Mouse (Mus musculus): ENCODE data around the gene Eif4a1. TPM values are rescaled to one million over a fixed set of nuclear protein-coding genes. Genes with fewer than 3 reads are reported as not detected.

The Eif4a1 gene
- total RNA-seq, 4 experiments from 2014 or later: 162 to 194 (median 186) TPM

GRCm38 (mm10) chr11:69699595-69699994 lies 27.4 kb upstream of the Eif4a1 start:
- DNase-seq (ENCODE audit: low spot score): no peak

DNA sequence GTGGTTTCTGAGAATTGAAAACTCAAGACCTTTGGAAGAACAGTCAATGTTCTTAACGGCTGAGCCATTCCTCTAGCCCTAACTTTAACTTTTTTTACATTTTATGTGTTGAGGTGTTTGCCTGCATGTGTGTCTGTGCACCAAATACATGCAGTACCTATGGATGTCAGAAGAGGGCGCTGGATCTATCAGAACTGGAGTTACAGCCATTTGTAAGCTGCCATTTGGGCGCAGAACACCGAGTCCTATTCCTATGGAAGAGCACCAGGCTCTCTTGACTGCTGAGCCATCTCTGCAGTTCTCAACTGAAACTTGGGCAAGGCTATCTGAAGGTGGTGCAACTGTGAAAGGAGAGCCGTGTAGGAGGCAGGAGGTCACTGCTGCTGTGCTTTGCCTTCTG lies 26.4 kb upstream of the Eif4a1 start:
- DNase-seq (ENCODE audit: low spot score): no peak

- DNase-seq (ENCODE audit: low spot score): no peak
Measured at GRCm38 (mm10) chr11:69697396-69697795, 25.2 kb upstream of the Eif4a1 start.

DNA sequence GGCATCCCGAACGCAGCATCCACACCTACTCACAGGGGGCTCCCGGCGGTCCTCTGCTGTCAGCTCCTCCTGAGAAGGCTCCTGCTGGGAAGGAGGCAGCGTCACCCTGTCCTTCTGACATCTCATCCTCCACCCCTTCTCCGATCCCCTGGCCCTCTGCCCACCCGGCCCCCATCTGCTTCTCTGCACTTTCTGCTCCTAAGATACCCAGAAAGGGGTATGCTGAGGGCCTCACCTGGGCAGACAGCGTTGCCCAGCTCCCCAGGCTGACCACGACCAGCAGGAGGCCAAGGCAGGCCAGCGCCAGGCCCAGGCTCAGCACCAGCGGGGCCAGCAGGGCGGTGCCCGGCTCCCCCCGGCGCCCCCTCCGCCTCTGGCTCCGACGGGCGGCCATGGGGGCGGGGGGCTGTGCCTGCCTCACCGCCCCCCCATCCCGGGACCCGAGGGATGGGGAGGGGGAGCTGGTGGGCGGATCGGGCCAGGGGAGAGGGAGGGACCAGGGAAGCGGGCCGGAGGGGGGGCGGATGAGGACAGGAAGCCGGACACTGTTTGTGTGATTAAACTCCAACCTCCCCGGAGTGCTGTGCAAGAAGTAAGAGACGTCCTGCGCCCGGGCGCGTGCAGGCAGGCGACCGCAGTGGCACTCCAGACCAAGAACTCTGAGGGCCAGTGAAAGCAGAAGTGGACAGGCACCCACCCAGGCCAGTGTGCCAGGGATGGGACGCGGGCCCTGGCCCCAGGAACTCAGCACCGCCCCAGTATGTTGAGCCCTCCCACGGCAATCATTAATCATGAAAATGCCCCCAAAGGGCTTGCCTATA lies 23.3 kb upstream of the Eif4a1 start, which contains the start of the genes Tnfsf12 and Tnfsfm13:
Tnfsf12 (minus strand) TSS at position 489 of the 821 bp plus-strand sequence.
Tnfsfm13 (minus strand) TSS at position 738 of the 821 bp plus-strand sequence.
- DNase-seq (ENCODE audit: low spot score): peak; percentile 80

DNA sequence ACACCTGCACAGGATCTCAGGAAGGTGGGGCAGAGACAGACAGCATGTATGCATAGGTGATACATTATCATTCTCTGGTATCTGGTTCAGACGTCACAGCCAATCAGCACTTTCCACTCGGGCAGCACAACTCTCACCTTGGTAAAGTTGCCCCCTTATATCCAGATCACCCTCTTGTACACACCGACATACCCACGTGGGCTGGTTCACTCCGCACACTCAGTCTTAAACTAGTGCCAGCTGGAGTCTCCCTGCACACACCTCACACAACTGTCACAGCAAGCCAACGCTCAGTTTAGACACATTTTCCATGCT lies 22.8 kb upstream of the Eif4a1 start:
- no peak for DNase-seq (ENCODE audit: low spot score)

DNA sequence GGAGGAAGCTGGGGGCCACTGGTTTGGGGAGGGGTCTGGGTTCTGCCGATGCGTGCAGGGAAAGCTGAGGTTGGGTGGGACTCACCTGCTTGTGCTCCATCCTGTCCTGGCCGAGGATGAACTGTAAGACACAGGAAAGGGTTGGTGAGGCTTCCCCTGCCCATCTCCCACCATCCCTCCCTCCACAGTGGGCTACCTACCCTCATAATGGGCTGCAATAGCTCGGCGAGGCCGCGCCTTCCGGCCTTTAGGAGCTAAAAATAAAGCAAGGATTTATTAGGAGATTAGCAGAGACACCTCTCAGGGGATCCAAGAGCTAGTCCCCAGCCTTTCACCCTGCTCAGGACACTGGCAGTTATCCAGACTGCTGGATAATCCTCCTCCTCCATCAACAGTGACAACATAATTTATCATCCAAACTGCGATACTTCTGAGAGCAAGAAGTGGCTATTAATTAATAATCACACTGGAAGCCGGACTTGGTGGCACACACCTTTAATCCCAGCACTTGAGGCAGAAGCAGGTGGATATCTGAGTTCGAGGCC lies 21.3 kb upstream of the Eif4a1 start:
- DNase-seq (ENCODE audit: low spot score): no peak

DNA sequence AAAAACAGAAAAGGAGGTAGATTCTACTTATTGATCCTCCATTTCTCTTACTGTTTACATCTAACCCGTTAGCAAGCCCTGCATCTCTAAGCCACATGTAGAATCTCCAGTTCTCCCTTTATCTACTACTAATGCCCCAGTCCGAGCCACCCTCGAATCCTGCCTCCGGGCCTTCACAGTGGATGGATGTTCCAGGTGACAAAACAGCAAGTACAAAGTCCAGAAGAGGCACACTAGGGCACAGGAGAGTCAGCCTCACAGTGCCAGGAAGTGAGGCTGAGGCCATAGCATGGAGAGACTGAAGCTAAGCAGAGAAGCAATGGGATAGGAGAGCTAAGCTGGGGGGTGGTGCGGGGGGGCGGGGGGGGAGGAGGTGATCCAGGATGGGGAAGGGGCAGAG lies 20.6 kb upstream of the Eif4a1 start:
- DNase-seq (ENCODE audit: low spot score): no peak

DNA sequence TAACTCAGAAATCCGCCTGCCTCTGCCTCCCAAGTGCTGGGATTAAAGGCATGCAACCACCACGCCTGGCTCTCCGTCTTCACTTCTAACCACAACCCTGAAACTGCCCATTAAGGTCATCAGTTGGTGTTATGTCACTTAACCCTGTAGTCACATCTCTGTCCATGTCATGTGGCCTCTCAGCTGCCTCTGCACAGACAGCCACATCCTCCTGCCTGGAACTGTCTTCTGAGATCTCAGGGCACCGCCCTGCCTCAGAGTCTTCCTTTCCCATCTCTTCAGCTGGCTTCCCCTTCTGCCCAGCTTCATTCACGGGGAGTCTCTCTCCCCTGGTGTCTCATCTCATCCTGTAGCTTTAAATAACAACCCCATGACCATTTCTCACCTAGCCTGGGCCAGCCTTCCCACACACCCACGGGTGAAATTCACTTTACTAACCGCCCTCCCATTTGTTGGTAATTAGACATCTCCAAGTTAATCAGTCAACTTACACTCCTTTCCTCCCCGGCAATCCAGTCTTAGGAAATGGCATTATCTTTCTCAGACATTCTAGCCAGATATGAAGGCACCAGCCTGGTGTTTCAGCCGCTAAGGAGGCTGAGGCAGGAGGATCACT lies 20.1 kb upstream of the Eif4a1 start:
- DNase-seq (ENCODE audit: low spot score): no peak

- DNase-seq (ENCODE audit: low spot score): no peak
Measured at GRCm38 (mm10) chr11:69689891-69690290, 17.7 kb upstream of the Eif4a1 start.

DNA sequence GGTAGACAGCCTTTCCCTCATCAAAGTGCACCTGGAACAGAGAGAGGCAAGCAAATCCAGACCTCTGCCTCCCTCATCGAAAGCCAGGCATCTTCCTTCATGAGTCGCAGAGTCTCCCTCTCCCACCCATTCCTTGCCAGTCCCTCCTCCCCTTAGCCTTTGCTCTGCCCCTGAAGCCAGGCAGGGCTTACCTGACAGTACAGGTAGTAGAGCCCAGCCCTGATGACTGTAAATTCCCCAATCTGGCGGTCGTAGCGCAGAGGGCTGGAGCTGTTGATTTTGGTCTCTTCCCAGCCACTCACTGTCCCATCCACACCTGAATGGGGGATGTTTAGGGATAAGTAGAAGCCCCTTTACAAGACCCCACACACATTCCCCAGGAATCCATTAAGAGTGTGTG lies 14.8 kb upstream of the Eif4a1 start:
- no peak for DNase-seq (ENCODE audit: low spot score)

GRCm38 (mm10) chr11:69686377-69686776 lies 14.2 kb upstream of the Eif4a1 start:
- DNase-seq (ENCODE audit: low spot score): peak; percentile 86

DNA sequence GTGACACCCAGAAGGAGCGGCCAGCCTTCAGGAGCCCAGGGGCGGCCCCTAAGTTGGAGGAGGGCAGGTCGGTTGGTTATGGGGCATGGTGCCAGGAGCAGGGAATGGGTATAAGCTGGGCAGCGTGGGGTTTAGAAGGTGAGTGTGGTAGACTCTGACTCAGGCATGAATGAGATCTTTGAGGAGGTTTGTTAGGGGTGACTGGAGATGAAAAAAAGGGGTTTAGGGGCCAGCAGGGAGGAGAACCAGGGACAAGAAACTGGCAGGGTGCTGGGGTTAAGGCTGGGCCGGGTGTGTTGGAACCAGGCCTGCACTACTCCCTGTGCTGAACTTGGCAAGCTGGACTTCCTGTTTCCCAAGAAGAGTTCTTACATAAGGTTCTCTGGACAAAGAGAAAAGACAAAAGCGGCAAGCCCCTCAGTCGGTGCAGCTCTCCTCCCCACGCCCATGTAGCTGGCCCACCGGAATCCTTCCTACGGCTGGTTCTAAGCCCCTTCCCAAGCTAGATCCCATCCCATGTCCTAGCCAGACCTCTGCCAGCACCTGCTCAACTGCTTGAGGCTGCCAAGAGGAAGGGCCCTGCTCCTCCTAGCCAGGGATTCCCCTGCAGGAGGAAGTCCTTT lies 13.4 kb upstream of the Eif4a1 start, which contains the start of gene Tnfsf13:
Tnfsf13 (minus strand) TSS at position 259 of the 623 bp plus-strand sequence.
- DNase-seq (ENCODE audit: low spot score): peak; percentile 93

DNA sequence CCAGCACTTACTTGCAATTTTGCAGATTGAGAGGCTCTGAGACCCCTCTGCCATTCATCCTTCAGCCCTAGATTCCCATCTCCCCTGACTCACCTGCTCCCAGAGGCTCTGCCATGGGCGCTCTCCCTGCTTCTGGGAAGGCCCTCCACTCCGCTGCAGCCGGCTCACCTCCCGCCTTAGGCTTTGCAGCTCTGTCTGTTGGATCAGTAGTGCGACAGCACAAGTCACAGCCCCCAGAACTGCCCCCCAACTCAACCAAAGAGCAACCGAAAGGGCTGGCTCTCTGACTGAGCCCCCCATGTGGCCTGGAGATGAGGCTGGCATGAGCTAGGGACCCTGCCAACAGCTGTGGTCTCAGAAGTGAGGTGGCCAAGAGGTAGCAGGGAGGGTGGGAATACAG lies 12.7 kb upstream of the Eif4a1 start:
- DNase-seq (ENCODE audit: low spot score): no peak

DNA sequence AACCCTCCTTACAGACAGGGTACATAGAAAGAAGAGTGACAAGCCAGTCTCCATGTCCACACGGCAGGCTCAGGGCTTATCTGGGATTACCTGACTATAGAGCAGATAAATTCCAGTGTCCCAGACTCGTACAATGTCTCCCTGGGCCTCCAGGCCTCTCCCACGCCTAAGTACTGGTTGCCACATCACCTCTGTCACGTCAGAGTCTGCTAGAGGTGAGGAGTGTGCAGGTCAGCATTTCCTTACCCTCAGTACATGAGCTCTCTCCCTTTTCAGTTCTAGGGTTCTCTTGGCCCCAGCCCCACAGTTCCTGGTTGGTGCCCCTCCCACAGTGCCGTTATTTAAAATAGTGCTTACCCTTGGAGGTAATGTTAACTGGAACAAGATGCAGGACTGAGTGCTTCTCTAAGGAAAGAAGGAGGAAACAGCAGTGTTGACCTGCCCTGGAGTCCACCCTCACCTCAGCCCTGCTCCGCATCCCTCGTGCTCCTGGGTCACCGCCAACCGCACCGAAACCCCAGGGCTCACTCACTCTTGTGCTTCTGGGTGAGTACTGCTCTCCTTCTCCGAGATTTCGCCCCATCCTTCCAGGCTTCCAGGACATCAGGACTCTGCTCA lies 12.0 kb upstream of the Eif4a1 start:
- DNase-seq (ENCODE audit: low spot score): no peak

GRCm38 (mm10) chr11:69683576-69683975 lies 11.4 kb upstream of the Eif4a1 start:
- DNase-seq (ENCODE audit: low spot score): no peak

DNA sequence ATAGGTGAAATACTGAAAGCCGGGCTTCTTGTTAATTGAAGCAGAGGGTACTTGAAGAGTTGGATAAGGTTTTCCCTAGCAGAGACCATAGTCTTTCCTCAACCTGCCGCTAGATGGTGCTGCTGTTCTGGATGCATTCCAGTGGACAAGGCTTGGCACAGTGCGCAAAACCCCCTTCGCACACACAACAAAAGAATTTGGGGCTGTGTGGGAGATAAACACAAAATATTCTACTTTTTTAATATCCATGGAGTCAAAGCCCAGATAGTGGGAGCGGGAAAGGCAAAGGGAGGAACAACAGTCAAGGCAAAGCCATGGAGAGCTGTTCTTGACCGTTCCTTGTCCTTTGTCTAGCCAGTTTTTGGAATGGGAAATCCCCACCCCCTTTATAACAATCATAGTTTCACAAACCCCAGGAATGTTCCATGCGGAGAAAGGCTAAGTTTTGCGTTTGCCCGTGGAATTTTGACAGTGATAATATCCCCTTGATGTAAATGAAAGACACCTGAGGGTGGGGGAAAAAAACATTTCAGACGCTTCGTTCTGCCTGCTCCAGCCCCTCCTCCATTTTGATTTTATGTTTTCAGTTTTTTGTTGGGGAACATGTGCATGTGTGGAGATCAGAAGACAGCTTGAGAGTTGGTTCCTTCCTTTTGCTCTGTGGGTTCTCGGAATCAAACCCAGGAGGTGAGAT lies 10.8 kb upstream of the Eif4a1 start:
- DNase-seq (ENCODE audit: low spot score): peak; percentile 93

- DNase-seq (ENCODE audit: low spot score): no peak
Measured at GRCm38 (mm10) chr11:69682209-69682839, 10.1 kb upstream of the Eif4a1 start.

DNA sequence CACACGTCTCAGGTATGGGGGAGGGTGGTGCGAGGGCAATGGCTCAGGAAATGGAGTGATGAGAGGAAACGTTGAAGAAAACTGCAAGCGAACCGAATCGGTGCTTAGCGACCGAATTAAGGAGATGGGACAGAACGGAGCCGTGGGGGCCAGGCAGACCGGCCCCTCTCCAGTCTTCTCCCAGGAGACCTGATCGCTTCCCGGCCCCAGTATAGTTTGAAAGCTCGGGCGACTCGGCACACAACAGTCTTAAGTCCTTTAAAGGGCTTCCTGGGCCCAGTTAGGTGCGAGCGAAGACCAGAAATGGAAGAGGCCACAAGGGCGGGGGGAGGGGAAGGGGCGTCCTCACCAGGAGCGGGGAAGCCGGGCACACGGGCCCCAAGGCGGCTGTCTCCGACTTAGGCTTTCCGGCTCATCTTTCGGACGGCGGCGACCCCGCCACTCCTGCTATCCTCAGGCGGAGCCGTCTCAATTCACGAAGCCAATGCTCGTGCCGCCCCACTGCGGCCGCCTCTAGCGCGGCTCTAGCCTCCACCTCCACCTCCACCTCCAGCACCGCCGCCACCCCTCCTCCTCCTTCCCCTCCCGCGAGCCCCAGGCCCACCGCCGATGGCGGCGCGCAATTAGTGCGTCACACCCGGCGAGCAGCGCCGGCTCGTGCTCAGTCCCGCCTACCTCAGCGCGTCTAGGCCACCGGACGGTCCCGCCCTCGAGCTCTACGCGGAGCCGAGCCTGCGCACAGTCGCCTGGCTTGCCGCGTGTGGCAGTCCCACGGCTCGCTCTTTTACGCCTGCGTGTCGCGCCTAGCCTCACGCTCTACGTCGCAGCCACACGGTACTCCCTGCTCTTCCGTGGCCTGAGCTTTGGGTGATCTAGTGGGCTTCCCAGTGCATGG lies 9.3 kb upstream of the Eif4a1 start, which contains the start of gene Senp3:
Senp3 (minus strand) TSS at position 771 of the 895 bp plus-strand sequence.
- DNase-seq (ENCODE audit: low spot score): peak; percentile 94

DNA sequence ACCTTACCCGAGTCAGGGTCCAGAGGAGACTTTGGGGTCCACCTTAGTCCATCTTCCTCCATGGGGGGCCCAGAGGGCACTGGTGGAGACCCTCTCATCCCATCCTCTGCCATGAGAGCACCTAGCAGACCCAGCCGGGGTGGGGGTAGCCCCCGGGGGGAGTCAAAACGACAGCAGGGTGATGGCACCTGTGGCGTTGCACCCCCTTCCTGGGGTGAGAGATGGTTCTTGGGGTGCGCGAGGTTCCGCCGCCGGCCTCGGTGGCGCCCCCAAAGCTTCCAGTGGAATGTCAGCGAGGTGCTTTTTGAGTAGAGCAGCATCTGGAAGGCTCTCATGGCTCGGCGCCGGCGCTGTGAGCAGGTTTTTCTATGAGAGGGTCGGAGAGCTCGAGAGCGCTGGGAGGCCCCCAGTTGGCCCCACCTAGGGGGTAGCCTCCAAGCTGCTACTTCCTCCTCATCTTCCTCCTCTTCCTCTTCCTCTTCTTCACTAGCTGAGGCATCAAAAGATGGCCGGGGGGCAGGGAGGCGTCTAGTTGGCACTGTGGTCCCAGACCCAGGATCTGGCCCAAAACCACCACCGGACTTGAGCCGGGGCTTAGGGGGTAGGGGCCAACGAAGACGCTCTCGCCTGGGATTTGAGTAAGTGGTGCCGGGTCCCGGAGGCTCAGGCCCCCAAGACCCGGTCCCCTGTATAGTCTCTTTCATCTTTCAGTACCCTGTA lies 8.1 kb upstream of the Eif4a1 start:
- DNase-seq (ENCODE audit: low spot score): no peak
